Mouse (Mus musculus): Measurements from ENCODE around the gene Megf9. TPM values are rescaled to one million over a fixed set of nuclear protein-coding genes. Genes with fewer than 3 reads are reported as not detected.

Gene Megf9
- 35.5 and 37.4 TPM in 2 replicates for polyA plus RNA-seq (2016; fragmentation: Nextera tagmentation; extraction: Ambion mirVana)

DNA sequence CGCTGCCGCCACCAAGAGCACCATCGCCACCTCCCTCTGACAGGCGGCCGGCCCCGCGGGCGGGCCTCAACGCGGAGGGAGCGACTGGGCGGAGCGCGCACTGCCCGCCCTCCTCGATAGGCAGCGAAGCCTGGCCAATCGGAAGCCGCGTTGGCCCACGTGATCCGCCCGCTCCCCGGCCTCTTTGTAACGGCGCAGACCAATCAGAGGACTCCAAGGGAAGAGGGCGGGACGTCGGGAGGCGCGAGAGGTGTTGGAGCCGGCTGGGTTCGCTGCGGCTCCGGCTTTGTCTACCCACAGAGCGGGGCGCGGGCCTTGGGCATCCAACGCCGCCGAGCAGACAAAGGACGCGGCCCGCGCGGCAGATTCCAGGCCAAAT is at the start of gene Megf9:
Gene Megf9, minus strand, starts transcription at position 105 of the 379 bp plus-strand sequence.
- under 1% methylated on average over 46 of the region's 46 CpGs for WGBS
- H3K27me3 ChIP-seq = no peaks in the 10 kb centered on the region
- H3K27ac ChIP-seq = peak within 1 kb of the TSS; percentile 100
- peak within 1 kb of the TSS; percentile 82 for H3K4me2 ChIP-seq (replicated peaks)
- peak within 1 kb of the TSS; percentile 96 for H3K4me3 ChIP-seq
- peaks cover 33% of the 10 kb centered on the region for H3K4me1 ChIP-seq
- peak within 1 kb of the TSS; percentile 96 for H3K9ac ChIP-seq
- H3K36me3 ChIP-seq = no peaks in the 10 kb centered on the region
- no peaks in the 10 kb centered on the region for H3K9me3 ChIP-seq (replicated peaks)
- peak; percentile 99 for ATAC-seq (ENCODE audit: low FRiP score)

DNA sequence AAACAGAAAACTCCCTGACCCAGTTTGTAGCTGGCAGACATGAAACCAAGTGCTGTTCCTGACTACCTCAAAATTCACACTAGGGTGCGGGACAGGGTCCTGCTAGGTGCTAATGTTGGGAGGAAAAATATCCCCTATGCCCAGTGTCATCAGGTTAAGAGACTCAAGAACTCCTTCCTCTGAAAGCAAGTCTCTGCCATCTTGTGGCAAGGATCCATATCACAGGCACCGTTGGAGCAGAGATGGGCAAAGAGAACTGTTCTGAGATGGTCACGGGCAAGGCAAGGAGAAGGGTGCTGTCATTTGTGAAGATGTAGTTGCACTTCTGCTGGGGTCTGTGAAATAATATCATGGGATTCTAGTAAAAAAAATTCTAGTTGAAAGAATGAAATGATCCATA is 44.9 kb upstream of the Megf9 start:
- H3K4me3 ChIP-seq = no peak overlapping the region
- H3K27ac ChIP-seq = no peak overlapping the region
- H3K4me1 ChIP-seq = no peaks in the 10 kb centered on the region
- 60% methylated on average over 3 of the region's 3 CpGs for WGBS
- H3K27me3 ChIP-seq = no peaks in the 10 kb centered on the region
- no peaks in the 10 kb centered on the region for H3K9me3 ChIP-seq (replicated peaks)
- H3K4me2 ChIP-seq (replicated peaks) = no peak overlapping the region
- ATAC-seq (ENCODE audit: low FRiP score) = 0 out of 2 replicates have a peak, but pooled peaks have one; percentile 26
- no peak overlapping the region for H3K9ac ChIP-seq
- no peaks in the 10 kb centered on the region for H3K36me3 ChIP-seq

- H3K27ac ChIP-seq = no peak overlapping the region
- H3K27me3 ChIP-seq = no peaks in the 10 kb centered on the region
- H3K4me2 ChIP-seq (replicated peaks) = no peak overlapping the region
- no peaks in the 10 kb centered on the region for H3K4me1 ChIP-seq
- H3K9me3 ChIP-seq (replicated peaks) = no peaks in the 10 kb centered on the region
- ATAC-seq (ENCODE audit: low FRiP score) = no peak
- H3K36me3 ChIP-seq = no peaks in the 10 kb centered on the region
- H3K4me3 ChIP-seq = no peak overlapping the region
- no peak overlapping the region for H3K9ac ChIP-seq
- whole genome bisulfite sequencing = 70% methylated on average over 3 of the region's 3 CpGs
Measured at GRCm38 (mm10) chr4:70578301-70578700, 43.5 kb upstream of the Megf9 start.

GRCm38 (mm10) chr4:70576096-70576495 is 41.3 kb upstream of the Megf9 start:
- Histone ChIP-seq H3K4me2 (replicated peaks) (no peak overlapping the region), H3K27me3 (no peaks in the 10 kb centered on the region), H3K4me1 (no peaks in the 10 kb centered on the region), H3K27ac (no peak overlapping the region), H3K4me3 (no peak overlapping the region), H3K9me3 (replicated peaks) (no peaks in the 10 kb centered on the region), H3K9ac (no peak overlapping the region), H3K36me3 (no peaks in the 10 kb centered on the region)
- no peak for ATAC-seq (ENCODE audit: low FRiP score)

GRCm38 (mm10) chr4:70573926-70574325 is 39.1 kb upstream of the Megf9 start:
- WGBS = 88% methylated on average over 2 of the region's 2 CpGs
- ATAC-seq (ENCODE audit: low FRiP score) = no peak
- no peak overlapping the region for H3K4me2 ChIP-seq (replicated peaks)

GRCm38 (mm10) chr4:70553888-70554287 is 19.1 kb upstream of the Megf9 start:
- WGBS = 81% methylated on average over 2 of the region's 2 CpGs
- no peak overlapping the region for H3K27ac ChIP-seq
- no peaks in the 10 kb centered on the region for H3K36me3 ChIP-seq
- no peaks in the 10 kb centered on the region for H3K9me3 ChIP-seq (replicated peaks)
- no peak overlapping the region for H3K4me2 ChIP-seq (replicated peaks)
- H3K4me1 ChIP-seq = no peaks in the 10 kb centered on the region
- H3K4me3 ChIP-seq = no peak overlapping the region
- no peaks in the 10 kb centered on the region for H3K27me3 ChIP-seq
- ATAC-seq (ENCODE audit: low FRiP score) = no peak
- no peak overlapping the region for H3K9ac ChIP-seq

More at GRCm38 (mm10) chr4:70573926-70574325, 39.1 kb upstream of the Megf9 start:
- H3K36me3 ChIP-seq = no peaks in the 10 kb centered on the region
- no peaks in the 10 kb centered on the region for H3K27me3 ChIP-seq
- H3K27ac ChIP-seq = no peak overlapping the region
- H3K4me3 ChIP-seq = no peak overlapping the region
- no peak overlapping the region for H3K9ac ChIP-seq
- no peaks in the 10 kb centered on the region for H3K4me1 ChIP-seq
- no peaks in the 10 kb centered on the region for H3K9me3 ChIP-seq (replicated peaks)

DNA sequence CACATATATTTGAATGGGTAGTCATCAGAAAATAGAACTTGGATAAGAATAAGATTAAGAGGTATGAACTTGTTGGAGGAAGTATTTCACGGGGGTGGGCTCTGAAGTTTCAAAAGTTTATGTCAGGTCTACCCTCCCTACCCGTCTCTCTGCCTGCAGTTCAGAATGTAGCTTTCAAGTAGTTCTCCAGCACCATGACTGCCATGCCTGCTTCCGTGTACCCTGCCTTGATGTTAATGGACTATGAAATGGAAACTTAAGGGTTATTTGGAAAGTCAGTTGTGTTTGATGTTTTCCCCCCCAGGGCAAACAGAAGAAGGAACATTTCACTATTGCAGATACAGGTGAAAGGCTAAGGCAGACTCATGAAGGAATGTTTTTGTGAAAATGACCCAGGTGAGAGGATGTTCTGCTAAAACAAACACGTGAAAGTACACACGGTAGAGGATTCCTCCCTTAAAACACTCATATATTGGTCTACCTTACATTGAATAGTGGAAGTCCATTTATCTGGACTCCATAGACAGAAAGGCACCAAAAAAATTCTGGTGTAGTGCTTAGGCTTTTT is 18.5 kb upstream of the Megf9 start:
- no peaks in the 10 kb centered on the region for H3K4me1 ChIP-seq
- WGBS = 91% methylated on average over 5 of the region's 5 CpGs
- no peak for ATAC-seq (ENCODE audit: low FRiP score)

DNA sequence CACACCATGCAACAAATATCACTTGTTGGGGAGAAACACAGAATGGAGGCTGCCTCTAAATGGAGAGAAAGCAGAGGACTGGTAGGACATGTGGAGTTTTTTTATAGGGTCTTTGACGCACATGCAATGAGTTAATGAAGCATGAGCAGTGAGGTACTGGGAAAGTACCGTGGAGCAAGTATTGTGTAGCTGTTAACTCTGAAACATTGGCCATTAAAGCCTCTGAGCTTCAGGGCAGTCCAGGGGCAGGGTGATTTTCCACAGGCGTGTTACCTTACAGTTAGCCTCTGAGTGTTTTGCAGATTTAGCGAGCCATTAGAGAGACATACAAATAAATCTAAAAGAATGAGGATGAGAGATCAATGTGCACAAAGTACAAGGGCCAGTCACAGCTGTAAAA is 17.3 kb upstream of the Megf9 start:
- Histone ChIP-seq H3K9ac (no peak overlapping the region), H3K4me1 (no peaks in the 10 kb centered on the region), H3K27me3 (no peaks in the 10 kb centered on the region), H3K4me2 (replicated peaks) (no peak overlapping the region), H3K27ac (no peak overlapping the region), H3K4me3 (no peak overlapping the region), H3K36me3 (no peaks in the 10 kb centered on the region), H3K9me3 (replicated peaks) (no peaks in the 10 kb centered on the region)
- 68% methylated on average over 4 of the region's 4 CpGs for WGBS
- ATAC-seq (ENCODE audit: low FRiP score) = no peak

More for the DNA sequence above, 18.5 kb upstream of the Megf9 start:
- Histone ChIP-seq H3K9ac (no peak overlapping the region), H3K9me3 (replicated peaks) (no peaks in the 10 kb centered on the region), H3K36me3 (no peaks in the 10 kb centered on the region), H3K27ac (no peak overlapping the region), H3K4me2 (replicated peaks) (no peak overlapping the region), H3K27me3 (no peaks in the 10 kb centered on the region), H3K4me3 (no peak overlapping the region)

GRCm38 (mm10) chr4:70547411-70548148 is 12.8 kb upstream of the Megf9 start:
- Histone ChIP-seq H3K27ac (no peak overlapping the region), H3K4me1 (no peaks in the 10 kb centered on the region), H3K4me3 (no peak overlapping the region), H3K4me2 (replicated peaks) (no peak overlapping the region), H3K9me3 (replicated peaks) (no peaks in the 10 kb centered on the region), H3K36me3 (no peaks in the 10 kb centered on the region), H3K27me3 (no peaks in the 10 kb centered on the region), H3K9ac (no peak overlapping the region)
- ATAC-seq (ENCODE audit: low FRiP score) = no peak
- WGBS = 90% methylated on average over 8 of the region's 8 CpGs

DNA sequence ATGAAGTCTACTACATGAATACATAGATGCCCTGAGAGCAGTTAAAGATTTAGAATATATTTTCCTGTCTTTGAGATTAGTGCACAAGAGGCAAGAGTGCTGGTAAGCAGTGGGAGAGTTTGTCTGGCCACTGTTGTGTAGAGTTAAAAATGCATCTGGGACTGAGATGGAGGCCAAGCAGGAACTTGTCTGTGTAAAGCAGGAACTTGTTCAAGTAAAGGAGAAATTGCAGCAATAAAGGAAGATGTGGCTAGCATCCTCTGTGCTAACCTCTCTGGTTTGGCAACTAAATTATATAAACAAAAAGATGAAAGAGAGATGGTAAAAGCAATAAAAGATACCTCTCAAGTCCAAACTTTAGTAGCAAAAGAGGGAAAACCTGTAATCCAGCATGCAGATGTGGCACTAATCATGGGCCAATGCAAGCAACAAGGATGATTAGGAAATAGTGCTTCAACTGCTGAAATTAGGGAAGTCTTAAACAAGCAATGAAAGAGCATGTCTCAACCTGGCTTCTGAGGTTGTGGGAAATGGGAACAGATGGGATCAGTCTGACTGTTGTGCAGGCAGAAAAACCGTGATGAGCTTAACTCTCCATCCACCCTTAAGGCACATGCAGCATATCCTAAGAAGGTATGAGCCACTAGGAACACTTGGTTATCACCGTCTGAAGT is 11.2 kb upstream of the Megf9 start:
- Histone ChIP-seq H3K27ac (no peak overlapping the region), H3K4me3 (no peak overlapping the region), H3K9ac (no peak overlapping the region), H3K27me3 (no peaks in the 10 kb centered on the region), H3K4me1 (no peaks in the 10 kb centered on the region), H3K4me2 (replicated peaks) (no peak overlapping the region), H3K9me3 (replicated peaks) (no peaks in the 10 kb centered on the region), H3K36me3 (no peaks in the 10 kb centered on the region)
- no peak for ATAC-seq (ENCODE audit: low FRiP score)
- 87% methylated on average over 2 of the region's 2 CpGs for WGBS

GRCm38 (mm10) chr4:70544390-70544789 is 9.6 kb upstream of the Megf9 start:
- Histone ChIP-seq H3K4me1 (no peaks in the 10 kb centered on the region), H3K36me3 (no peaks in the 10 kb centered on the region), H3K27me3 (no peaks in the 10 kb centered on the region), H3K27ac (no peak overlapping the region), H3K9me3 (replicated peaks) (no peaks in the 10 kb centered on the region), H3K9ac (no peak overlapping the region), H3K4me3 (no peak overlapping the region), H3K4me2 (replicated peaks) (no peak overlapping the region)
- 65% methylated on average over 3 of the region's 3 CpGs for WGBS
- no peak for ATAC-seq (ENCODE audit: low FRiP score)

GRCm38 (mm10) chr4:70542387-70542786 is 7.6 kb upstream of the Megf9 start:
- Histone ChIP-seq H3K9ac (no peak overlapping the region), H3K4me2 (replicated peaks) (no peak overlapping the region), H3K36me3 (no peaks in the 10 kb centered on the region), H3K9me3 (replicated peaks) (no peaks in the 10 kb centered on the region), H3K27me3 (no peaks in the 10 kb centered on the region), H3K27ac (no peak overlapping the region), H3K4me1 (no peaks in the 10 kb centered on the region), H3K4me3 (no peak overlapping the region)
- no peak for ATAC-seq (ENCODE audit: low FRiP score)
- WGBS = 59% methylated on average over 2 of the region's 2 CpGs
